Mouse (Mus musculus) spleen, adult 2 months (tissue): ENCODE measurements around the gene Dnajb12.

Experiments
- CTCF ChIP-seq: fragments of 200-500 bp; IDR thresholded peaks from 2 replicates; pipeline ENCODE4 v1.5.1; 2011; ENCODE audit warnings: mild to moderate bottlenecking, inconsistent platforms; ENCODE audit not compliant: insufficient read depth, insufficient read length, insufficient replicate concordance; ENCODE audit errors: extremely low read depth
- POLR2A ChIP-seq: fragments of 200-500 bp; IDR thresholded peaks from 2 replicates; pipeline ENCODE4 v1.6.1; 2011; ENCODE audit warnings: low read depth, low read length, inconsistent platforms

- no peak for TF ChIP-seq POLR2A
- no peak for TF ChIP-seq CTCF
Observed at GRCm38 (mm10) chr10:59920810-59921681, 41.7 kb downstream of the Dnajb12 start.
